In the genomic region with DNA sequence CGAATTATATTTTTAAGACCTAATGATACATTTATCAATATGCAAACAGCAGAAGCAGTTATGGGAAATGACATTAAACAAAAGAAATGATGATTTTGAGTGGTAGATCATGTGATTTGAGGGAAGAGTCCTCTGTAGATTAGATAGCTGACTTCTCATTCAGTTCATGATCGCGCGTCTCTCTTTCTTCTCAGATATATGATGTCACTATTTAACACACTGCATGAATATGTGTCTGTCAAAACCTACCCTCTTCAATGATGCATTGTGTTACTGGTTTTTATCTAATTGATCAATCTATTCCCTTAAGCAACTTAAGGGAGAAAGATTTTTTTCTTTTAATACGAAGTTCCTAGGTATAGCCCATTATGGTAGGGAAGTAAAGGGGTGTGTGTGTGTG, we compare ENCODE assay signal across 16 mouse cellular contexts.
"Had no signal": no experiment of that assay in that cellular context is flagged by ENCODE, and none has a peak within 500 bp of the region (broad histone marks: within the 10 kb centered on the region; RNA-seq: fewer than 3 reads in every experiment).

No protein-coding gene starts in this region.

- H3K4me3 ChIP-seq: neural tube, embryonic 13.5 days; neural tube, embryonic 15.5 days; stomach, embryonic 15.5 days had no signal

- H3K4me2 ChIP-seq: neural tube, embryonic 13.5 days; neural tube, embryonic 15.5 days; stomach, embryonic 15.5 days had no signal

- H3K27me3 ChIP-seq: neural tube, embryonic 13.5 days; neural tube, embryonic 15.5 days; stomach, embryonic 15.5 days had no signal

- H3K9ac ChIP-seq: neural tube, embryonic 13.5 days; neural tube, embryonic 15.5 days; stomach, embryonic 15.5 days had no signal

- H3K36me3 ChIP-seq: neural tube, embryonic 13.5 days; neural tube, embryonic 15.5 days; stomach, embryonic 15.5 days had no signal

- H3K27ac ChIP-seq: neural tube, embryonic 13.5 days; neural tube, embryonic 15.5 days; stomach, embryonic 15.5 days; stomach, postnatal 0 days had no signal

- DNase-seq: retina, postnatal 1 day; right cerebral cortex, adult 18-20 months; right cerebral cortex, postnatal 14 days; right cerebral cortex, postnatal 25 days; right cerebral cortex, postnatal 4 days; spleen, adult 18-20 months; thymus, adult 18-20 months; thymus, adult 2 months; thymus, postnatal 14 days; thymus, postnatal 25 days; thymus, postnatal 36 days; thymus, postnatal 4 days had no signal

- H3K4me1 ChIP-seq: neural tube, embryonic 13.5 days; neural tube, embryonic 15.5 days; stomach, embryonic 15.5 days had no signal

- H3K9me3 ChIP-seq: neural tube, embryonic 13.5 days; neural tube, embryonic 15.5 days; stomach, embryonic 15.5 days had no signal
